Mouse (Mus musculus): ENCODE results near the gene Klhl26. TPM values are rescaled to one million over a fixed set of nuclear protein-coding genes. Genes with fewer than 3 reads are reported as not detected.
A peak's percentile ranks its signal among the peaks of the same experiment; 100 is the strongest.

Gene Klhl26
- total RNA-seq, 2 experiments from 2014 or later = 8.4 to 8.9 TPM

- DNase-seq = no peak
Observed at GRCm38 (mm10) chr8:70486191-70486681, 9.5 kb upstream of the Klhl26 start.

GRCm38 (mm10) chr8:70482943-70483342 is 6.2 kb upstream of the Klhl26 start:
- no peak for DNase-seq
- intact Hi-C loops (cut with DNase I) = no loop called here

More at GRCm38 (mm10) chr8:70486191-70486681, 9.5 kb upstream of the Klhl26 start:
- intact Hi-C loops (cut with DNase I) = no loop called here

- no peak for DNase-seq
- intact Hi-C loops (cut with DNase I) = no loop called here
Observed at GRCm38 (mm10) chr8:70481908-70482307, 5.1 kb upstream of the Klhl26 start.

- no peak for DNase-seq
- intact Hi-C loops (cut with DNase I) = no loop called here
Observed at GRCm38 (mm10) chr8:70477269-70477982, 658 bp upstream of the Klhl26 start.

- no peak for DNase-seq
- intact Hi-C loops (cut with DNase I) = loop anchor here (2.0 kb wide), 1 partner anchor 31 kb away; no protein-coding TSS in a partner anchor
Observed at GRCm38 (mm10) chr8:70471856-70472255, 4.9 kb downstream of the Klhl26 start.

- intact Hi-C loops (cut with DNase I) = loop anchor here (2.0 kb wide), 1 partner anchor 29 kb away; no protein-coding TSS in a partner anchor
- no peak for DNase-seq
Observed at GRCm38 (mm10) chr8:70469938-70470337, 6.8 kb downstream of the Klhl26 start.

- no peak for DNase-seq
- intact Hi-C loops (cut with DNase I) = no loop called here
Observed at GRCm38 (mm10) chr8:70469295-70469916, 7.4 kb downstream of the Klhl26 start.

GRCm38 (mm10) chr8:70468733-70469132 is 8.0 kb downstream of the Klhl26 start:
- DNase-seq = no peak
- intact Hi-C loops (cut with DNase I) = no loop called here

GRCm38 (mm10) chr8:70467907-70468306 is 8.9 kb downstream of the Klhl26 start:
- intact Hi-C loops (cut with DNase I) = no loop called here
- no peak for DNase-seq

- intact Hi-C loops (cut with DNase I) = no loop called here
- DNase-seq = peak; percentile 58 to 59
Observed at GRCm38 (mm10) chr8:70467229-70467725, 9.5 kb downstream of the Klhl26 start.

- DNase-seq = peak; percentile 75 to 76
- intact Hi-C loops (cut with DNase I) = no loop called here
Observed at GRCm38 (mm10) chr8:70466771-70467170, 10.0 kb downstream of the Klhl26 start.

- intact Hi-C loops (cut with DNase I) = no loop called here
- no peak for DNase-seq
Observed at GRCm38 (mm10) chr8:70466305-70466704, 10.5 kb downstream of the Klhl26 start.

GRCm38 (mm10) chr8:70465701-70466100 is 11.1 kb downstream of the Klhl26 start:
- no peak for DNase-seq
- intact Hi-C loops (cut with DNase I) = no loop called here

GRCm38 (mm10) chr8:70464162-70464561 is 12.6 kb downstream of the Klhl26 start:
- DNase-seq = no peak
- intact Hi-C loops (cut with DNase I) = no loop called here

GRCm38 (mm10) chr8:70463306-70463705 is 13.5 kb downstream of the Klhl26 start:
- intact Hi-C loops (cut with DNase I) = no loop called here
- peak in 1 of 2 experiments; percentile 48 for DNase-seq

GRCm38 (mm10) chr8:70462516-70462813 is 14.3 kb downstream of the Klhl26 start:
- intact Hi-C loops (cut with DNase I) = no loop called here
- no peak for DNase-seq

GRCm38 (mm10) chr8:70461765-70462515 is 14.8 kb downstream of the Klhl26 start:
- intact Hi-C loops (cut with DNase I) = no loop called here
- no peak for DNase-seq

GRCm38 (mm10) chr8:70460606-70461005 is 16.2 kb downstream of the Klhl26 start:
- DNase-seq = no peak
- intact Hi-C loops (cut with DNase I) = no loop called here

- intact Hi-C loops (cut with DNase I) = no loop called here
- DNase-seq = no peak
Observed at GRCm38 (mm10) chr8:70460199-70460598, 16.6 kb downstream of the Klhl26 start.

- no peak for DNase-seq
- intact Hi-C loops (cut with DNase I) = no loop called here
Observed at GRCm38 (mm10) chr8:70459636-70460035, 17.1 kb downstream of the Klhl26 start.

- intact Hi-C loops (cut with DNase I) = no loop called here
- DNase-seq = no peak
Observed at GRCm38 (mm10) chr8:70458462-70458861, 18.3 kb downstream of the Klhl26 start.
